Mouse (Mus musculus) spleen, postnatal 10 days (tissue): ENCODE measurements around the gene Rbfox1.

Experiments used
- DNase-seq, 2 experiments: peaks; one replicate each; pipeline ENCODE4 v3.0.0; 2021 to 2022; ENCODE audit warnings: low spot score in 2 of 2

Gene Rbfox1

GRCm38 (mm10) chr16:6349381-6349780, 464.2 kb downstream of the Rbfox1 start:
- no peak for DNase-seq

GRCm38 (mm10) chr16:6350256-6350655, 465.1 kb downstream of the Rbfox1 start:
- DNase-seq = no peak

- no peak for DNase-seq
Observed at GRCm38 (mm10) chr16:6353191-6353590, 468.0 kb downstream of the Rbfox1 start.

GRCm38 (mm10) chr16:6356931-6357330, 471.8 kb downstream of the Rbfox1 start:
- no peak for DNase-seq

GRCm38 (mm10) chr16:6365793-6366192, 480.6 kb downstream of the Rbfox1 start:
- DNase-seq = no peak

- DNase-seq = no peak
Observed at GRCm38 (mm10) chr16:6366649-6367048, 481.5 kb downstream of the Rbfox1 start.

- DNase-seq = no peak
Observed at GRCm38 (mm10) chr16:6380924-6381323, 495.8 kb downstream of the Rbfox1 start.

- no peak for DNase-seq
Observed at GRCm38 (mm10) chr16:6381572-6381971, 496.4 kb downstream of the Rbfox1 start.

- DNase-seq = no peak
Observed at GRCm38 (mm10) chr16:6382712-6383111, 497.6 kb downstream of the Rbfox1 start.

GRCm38 (mm10) chr16:6390278-6390930, 505.2 kb downstream of the Rbfox1 start:
- no peak for DNase-seq

- no peak for DNase-seq
Observed at GRCm38 (mm10) chr16:6396676-6397409, 511.7 kb downstream of the Rbfox1 start.

GRCm38 (mm10) chr16:6397635-6398034, 512.5 kb downstream of the Rbfox1 start:
- DNase-seq = no peak

GRCm38 (mm10) chr16:6402816-6403215, 517.7 kb downstream of the Rbfox1 start:
- DNase-seq = no peak

GRCm38 (mm10) chr16:6414846-6415245, 529.7 kb downstream of the Rbfox1 start:
- no peak for DNase-seq

- no peak for DNase-seq
Observed at GRCm38 (mm10) chr16:6421623-6422145, 536.5 kb downstream of the Rbfox1 start.

GRCm38 (mm10) chr16:6423878-6424409, 538.8 kb downstream of the Rbfox1 start:
- DNase-seq = no peak

- DNase-seq = no peak
Observed at GRCm38 (mm10) chr16:6424738-6425137, 539.6 kb downstream of the Rbfox1 start.

GRCm38 (mm10) chr16:6427292-6428281, 542.4 kb downstream of the Rbfox1 start:
- DNase-seq = no peak

- no peak for DNase-seq
Observed at GRCm38 (mm10) chr16:6430981-6431380, 545.8 kb downstream of the Rbfox1 start.

GRCm38 (mm10) chr16:6436445-6436844, 551.3 kb downstream of the Rbfox1 start:
- DNase-seq = no peak

- no peak for DNase-seq
Observed at GRCm38 (mm10) chr16:6448250-6448649, 563.1 kb downstream of the Rbfox1 start.

GRCm38 (mm10) chr16:6455349-6455748, 570.2 kb downstream of the Rbfox1 start:
- DNase-seq = no peak
